Mouse (Mus musculus): ENCODE results near the gene Rimkla.
A peak's percentile ranks its signal among the peaks of the same experiment; 100 is the strongest.
"Not testable (repeated sequence)": the region's sequence is repeated elsewhere in the genome, so short reads cannot be mapped to it uniquely, and the experiment has no call there.

Rimkla gene

DNA sequence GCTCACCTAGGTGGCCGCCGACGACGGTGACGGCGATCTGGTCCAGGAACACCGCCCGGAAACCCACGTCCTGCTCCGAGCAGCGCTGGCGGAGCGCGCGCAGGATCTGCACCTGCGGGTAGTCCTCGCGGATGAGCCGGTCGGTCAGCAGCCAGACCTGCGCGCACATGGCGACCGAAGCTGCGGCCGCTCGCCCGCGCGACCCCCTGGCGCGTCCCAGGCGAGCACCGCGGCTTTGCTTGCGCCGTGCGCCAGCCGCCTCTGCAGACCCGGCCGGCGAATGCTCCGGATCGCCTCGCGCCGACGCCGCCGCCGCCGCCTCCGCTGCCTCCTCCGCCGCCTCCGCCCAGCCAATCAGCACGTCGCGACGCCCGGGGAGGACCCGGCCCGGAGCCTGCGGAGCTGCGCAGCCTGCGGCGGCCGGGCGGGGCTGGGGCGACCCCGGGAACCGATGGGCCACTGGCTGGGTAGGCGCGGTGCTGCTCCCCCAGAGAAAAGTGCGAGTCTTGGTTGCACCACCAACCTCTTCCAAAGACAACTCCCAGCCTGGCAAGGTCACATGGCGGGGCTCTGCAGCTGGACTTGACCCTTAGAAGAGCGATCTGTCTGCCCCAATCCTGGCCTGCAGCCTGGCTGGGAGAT is at the start of gene Rimkla:
Rimkla (minus strand) TSS at position 338 of the 642 bp plus-strand sequence.
- DNase-seq (ENCODE audit: low spot score in 2 of 2), result peak; percentile 33 to 48

DNA sequence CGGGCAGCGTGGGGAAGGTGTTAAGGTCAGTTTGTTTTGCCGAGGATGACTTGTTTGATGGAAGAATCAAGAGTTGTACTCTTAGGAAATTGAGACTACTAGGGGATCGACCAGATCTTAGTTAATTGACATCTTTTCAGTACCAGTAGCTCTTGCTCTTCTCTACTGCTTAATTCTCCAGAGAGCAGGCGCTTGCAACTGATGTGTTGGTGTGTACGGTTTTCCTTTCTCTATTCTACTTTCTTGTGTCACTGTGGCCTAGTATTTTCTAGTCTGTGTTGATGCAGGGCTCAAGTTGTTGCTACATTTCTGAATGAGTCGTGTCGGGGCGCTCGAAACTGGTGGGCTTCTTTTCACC is 48.1 kb upstream of the Rimkla start:
- peak in 1 of 2 experiments; percentile 4 for DNase-seq (ENCODE audit: low spot score in 2 of 2)

DNA sequence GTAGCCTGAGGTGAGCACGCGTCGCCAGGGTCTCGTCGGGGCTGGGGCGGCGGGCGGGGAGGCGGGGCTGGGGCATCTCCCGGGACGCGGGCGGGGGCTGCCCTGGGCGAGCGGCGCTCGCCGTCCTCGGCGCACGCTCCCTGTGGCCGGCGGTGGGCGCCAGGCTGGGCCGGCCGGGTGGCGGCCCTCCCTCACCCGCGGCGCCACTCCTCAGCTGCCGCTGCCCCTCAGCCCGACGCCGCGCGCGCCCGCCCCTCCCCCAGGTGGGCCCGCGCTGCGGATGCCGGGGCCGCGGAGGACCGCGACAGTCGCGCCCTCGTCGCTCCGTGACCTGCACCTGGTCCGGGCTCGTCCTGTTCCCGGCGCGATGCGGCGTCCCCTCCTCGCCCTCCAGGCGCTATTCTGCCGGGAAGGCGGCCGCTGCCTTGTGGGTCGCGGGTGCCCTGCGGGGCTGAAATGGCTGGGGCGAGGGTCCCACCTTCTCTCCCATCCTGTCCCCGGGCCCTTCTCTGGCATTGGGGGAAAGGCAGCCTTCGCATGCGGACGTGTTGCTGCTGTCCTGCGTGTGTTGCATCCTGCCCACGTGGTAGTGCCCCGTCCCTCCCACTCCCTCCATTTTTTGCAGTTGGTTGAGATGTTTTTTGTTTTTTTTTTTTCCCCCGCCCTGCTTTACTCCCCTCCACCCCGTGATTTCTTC is 47.6 kb upstream of the Rimkla start:
- DNase-seq (ENCODE audit: low spot score in 2 of 2), result peak; percentile 26 to 39

DNA sequence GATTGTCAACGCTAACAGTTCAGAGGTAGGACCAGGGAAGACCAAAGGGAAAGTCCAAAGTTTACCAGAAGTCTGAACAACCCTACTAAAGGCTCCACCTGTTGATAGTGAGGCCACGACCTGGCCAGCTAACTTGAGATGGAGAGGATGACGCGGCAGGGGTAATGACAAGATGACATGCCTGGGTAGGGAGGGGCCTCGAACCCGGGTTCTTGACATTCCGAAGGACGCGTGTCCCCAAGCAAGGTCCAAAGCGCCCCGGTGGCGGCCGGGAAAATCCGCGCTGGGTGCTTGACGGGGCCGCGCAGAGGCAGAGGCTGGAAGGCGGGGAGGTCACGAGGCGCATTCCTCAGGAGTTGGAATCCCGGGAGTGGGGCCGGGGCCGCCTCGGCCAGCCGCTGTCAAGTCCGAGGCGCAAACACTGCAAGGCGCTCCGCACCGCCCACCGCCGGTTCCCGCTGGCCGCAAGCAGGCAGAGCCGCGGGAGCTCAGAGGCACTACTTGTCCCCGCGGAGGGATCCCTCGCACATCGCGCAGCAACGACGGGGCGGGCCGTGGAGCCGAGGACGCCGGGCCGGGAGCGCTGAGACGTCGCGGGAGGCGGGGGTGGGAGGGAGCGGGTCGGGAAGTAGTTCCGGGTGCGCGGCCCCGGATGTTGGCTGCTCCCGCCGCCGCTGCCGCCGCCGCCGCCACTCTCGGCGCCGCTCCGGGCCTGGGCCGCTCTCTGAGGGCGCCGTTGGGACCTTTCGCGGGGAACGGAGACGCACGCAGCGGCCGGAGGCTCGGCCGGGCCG is 46.8 kb upstream of the Rimkla start, which contains the start of gene Frg2f1:
Frg2f1 (minus strand) TSS at position 499 of the 794 bp plus-strand sequence.
- DNase-seq (ENCODE audit: low spot score in 2 of 2), result peak; percentile 92 to 94

DNA sequence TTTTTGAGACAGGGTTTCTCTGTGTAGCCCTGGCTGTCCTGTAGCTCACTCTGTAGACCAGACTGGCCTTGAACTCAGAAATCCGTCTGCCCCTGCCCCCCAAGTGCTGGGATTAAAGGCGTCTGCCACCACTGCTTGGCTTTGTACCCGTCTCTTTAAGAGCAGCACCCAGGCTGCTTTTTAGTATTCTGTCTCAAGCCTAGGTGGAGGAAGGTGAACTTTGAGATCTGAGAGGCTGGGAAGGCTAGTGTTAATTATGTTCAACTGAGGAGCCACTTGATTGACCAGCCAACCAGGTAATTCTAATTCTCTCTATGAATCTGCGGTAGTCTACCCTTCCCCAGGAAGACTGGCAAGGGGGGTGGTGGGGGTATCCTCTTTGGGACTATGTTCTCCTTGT is 45.0 kb upstream of the Rimkla start:
- DNase-seq (ENCODE audit: low spot score in 2 of 2), result no peak

DNA sequence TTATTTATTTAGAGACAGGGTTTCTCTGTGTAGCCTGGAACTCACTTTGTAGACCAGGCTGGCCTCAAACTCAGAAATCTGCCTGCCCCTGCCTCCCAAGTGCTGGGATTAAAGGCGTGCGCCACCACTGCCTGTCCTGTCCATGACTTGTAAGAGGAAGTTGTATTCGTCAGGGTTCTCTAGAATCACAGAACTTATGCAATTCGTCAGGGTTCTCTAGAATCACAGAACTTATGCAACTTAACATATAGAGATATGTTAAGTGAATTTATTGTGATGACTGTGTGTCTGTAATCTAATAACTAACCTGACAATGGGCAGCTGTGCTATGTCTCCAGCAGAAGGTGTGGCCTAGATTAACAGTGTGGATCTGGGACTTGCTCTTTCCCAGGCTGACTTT is 44.2 kb upstream of the Rimkla start, which contains the start of gene Foxj3:
Foxj3 (plus strand) TSS at position 390 of the 400 bp plus-strand sequence.
- not testable (repeated sequence) for DNase-seq (ENCODE audit: low spot score in 2 of 2)

DNA sequence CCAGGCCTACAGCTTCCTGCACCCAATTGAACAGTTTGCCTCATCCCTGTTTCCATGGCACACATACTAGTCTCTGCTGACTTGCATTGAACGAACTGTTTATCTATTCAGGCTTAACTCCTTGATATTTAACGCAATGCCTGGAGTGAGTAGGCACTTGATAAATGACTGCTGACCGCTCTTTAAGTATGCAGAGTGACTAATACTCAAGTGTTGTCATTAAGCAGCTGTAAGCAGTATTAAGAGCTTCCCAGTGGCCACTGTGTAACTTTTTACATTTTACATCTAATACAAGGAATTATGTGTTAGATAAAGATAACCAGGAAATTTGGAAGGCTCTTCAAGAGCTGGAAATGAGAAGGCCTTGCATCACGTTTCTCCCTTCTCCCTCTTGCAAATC is 42.7 kb upstream of the Rimkla start:
- no peak for DNase-seq (ENCODE audit: low spot score in 2 of 2)

DNA sequence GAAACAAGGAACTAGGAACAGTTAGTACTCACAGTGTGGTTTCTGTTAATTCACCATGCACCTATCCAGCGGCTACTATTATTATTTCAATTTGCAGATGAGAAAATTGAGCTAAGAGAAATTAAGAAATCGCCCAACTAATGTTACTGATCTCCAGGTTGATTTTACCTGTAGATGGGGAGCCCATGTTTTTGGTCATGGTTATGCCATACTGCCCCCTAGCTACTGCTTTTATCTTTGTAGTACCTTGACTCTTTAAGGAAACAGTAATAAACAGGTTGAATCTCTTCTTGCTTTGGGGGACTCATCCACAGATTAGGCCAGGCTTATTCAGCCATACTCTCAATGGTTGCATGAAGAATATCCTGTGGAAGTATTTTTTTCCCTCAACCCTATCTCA is 39.4 kb upstream of the Rimkla start:
- peak in 1 of 2 experiments; percentile 13 for DNase-seq (ENCODE audit: low spot score in 2 of 2)

DNA sequence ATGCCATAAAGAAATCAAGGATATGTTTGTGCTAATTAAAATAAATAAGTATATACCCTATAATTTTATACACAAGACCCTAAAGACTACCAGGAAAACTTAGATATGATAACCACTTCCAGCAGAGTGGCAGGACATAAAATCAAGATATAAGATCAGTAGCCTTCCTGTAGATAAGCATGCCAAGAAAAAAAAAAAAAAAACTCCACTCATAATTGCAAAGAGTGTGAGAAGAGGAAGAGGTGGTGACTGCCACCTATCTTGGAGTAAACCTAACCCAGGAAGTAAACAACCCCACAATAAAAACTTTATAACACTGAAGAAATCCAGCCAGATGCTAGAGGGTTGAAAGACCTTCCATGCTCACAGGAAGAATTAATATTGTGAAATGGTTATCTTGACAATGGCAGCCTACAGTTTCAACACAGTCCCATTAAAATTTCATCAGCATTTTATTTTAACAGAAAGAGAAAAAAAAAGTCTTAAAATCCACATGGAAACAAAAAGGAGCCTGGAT is 34.0 kb upstream of the Rimkla start:
- DNase-seq (ENCODE audit: low spot score in 2 of 2), result no peak

DNA sequence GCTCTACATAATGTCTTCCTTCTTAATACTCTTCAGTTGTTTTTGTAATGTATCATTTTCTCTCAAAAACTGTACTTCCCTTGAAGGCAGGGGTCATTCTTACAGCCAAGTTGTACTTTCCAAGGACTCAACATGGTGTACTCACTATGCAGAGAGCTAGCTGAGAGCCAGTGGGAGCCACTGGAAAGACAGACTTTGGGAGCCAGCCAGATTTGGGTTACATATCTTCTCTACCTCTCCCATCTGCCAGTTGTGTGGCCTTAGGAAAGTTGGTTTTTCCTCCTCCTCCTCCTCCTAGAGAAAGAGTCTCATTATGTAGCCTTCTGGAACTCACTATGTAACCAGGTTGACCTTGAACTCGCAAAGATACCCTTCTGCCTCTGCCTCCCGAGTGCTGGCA is 32.0 kb upstream of the Rimkla start:
- no peak for DNase-seq (ENCODE audit: low spot score in 2 of 2)

DNA sequence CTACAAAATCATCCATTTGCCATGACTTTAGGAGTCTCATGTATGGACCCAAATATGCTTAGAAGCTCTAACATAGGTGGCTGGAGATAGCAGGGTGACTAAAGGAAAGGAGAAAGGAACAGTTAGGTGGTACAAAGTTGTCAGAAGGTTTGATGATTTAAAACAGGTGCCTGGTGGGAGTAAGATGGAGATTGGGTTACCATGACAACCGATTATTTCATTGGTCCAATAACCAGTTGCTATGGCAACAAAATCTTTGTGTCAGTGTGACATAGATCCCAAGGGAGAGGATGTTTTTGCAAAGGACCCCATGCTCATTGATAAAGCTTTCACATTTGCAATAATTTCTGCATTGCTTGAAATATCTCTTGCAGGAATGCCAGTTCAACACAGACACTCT is 31.6 kb upstream of the Rimkla start:
- no peak for DNase-seq (ENCODE audit: low spot score in 2 of 2)

DNA sequence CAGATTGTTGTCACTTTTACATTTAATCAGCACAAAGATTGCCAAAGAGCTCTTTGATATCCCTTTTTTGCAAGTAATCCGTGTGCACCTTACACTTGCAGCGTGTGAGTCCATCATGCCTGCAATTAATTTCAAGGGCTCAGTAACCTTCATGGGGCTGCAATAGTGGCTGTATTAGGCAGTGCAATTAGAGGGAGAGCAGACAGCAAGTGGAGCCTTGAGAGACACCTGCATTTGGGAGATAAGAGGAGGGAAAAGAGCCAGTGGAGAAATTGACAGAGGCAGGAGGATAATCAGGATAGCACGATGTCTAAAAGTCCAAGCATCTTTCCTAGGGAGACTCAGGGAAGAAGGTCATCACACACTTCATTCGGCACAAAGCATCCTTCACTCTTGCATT is 31.1 kb upstream of the Rimkla start:
- DNase-seq (ENCODE audit: low spot score in 2 of 2), result no peak

DNA sequence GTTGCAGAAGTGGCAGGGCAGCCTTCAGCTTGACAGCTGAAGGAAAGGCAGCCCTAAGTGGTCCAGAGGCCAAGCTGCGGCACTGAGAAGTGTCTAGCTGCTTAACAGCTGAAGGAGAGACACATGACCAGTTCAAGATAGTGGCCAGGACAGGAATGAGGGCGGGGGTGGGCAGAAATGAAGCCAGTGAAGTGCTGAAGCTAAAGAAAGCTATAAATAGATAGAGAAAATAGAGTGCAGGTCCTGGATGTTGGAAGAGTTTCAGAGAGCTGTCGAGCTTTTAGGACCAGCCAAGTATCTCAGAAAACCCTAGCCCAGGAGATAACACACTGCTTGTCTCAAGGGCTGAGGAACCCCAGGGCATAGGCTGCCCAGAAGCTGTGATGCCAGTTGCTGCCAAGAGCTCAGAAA is 20.3 kb upstream of the Rimkla start:
- DNase-seq (ENCODE audit: low spot score in 2 of 2), result peak; percentile 17 to 19

DNA sequence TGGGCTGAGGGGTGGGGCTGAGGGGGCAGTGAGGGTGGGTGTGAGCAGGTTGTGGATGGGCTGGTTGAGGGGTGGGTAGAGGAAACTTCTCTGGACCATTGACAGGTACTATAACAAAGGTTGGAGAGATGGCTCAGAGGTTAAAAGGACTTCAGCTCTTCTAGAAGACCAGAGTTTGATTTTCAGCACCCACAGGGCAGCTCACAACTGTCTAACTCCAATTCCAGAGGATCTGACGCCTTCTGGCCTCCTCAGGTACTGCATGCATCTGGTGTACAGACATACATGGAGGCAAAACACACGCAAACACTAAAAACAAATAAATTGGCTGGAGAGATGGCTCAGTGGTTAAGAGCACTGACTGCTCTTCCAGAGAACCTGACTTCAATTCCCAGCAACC is 19.2 kb upstream of the Rimkla start:
- DNase-seq (ENCODE audit: low spot score in 2 of 2), result no peak

DNA sequence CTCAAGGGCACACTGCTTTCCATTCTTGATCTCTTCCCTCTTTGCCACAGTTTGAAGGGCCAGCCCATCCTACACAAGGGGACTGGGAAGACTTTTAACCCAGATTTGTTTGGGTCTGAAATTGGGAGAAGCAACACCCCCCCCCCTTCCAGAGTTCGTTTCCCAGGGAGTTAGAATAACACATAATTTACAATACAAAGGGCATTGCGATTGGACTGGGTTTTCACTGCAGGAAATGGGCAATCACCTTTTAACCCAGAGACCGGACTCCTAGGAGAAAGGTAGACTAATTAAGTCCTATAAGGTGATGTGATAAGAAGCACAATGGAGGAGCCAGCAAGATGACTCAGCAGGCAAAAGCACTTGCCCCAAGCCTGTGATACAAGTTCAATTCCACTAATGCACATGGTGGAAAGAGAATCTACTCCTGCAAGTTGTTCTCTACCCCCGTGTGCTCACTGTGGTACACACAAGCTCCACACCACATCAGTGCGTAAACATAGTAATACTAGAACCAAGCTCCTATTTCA is 6.0 kb upstream of the Rimkla start:
- DNase-seq (ENCODE audit: low spot score in 2 of 2), result no peak

DNA sequence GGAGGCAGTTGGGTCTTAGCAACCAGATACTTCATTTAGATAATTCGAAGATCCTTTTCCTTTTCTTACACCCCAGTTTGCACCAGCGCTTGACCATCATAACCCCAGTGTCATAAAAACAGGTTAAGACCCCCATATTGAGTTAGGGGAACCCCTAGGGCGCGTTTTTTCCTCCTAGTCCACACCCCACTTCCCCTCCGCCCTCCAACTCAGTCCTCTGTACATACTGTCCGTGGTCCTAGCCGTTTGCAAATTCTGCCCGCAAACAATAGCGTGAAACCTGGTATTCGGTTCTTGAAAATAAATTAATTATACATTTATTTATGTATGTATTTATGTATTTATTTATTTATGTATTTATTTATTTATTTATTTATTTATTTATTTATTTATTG is 502 bp upstream of the Rimkla start:
- DNase-seq (ENCODE audit: low spot score in 2 of 2), result no peak

DNA sequence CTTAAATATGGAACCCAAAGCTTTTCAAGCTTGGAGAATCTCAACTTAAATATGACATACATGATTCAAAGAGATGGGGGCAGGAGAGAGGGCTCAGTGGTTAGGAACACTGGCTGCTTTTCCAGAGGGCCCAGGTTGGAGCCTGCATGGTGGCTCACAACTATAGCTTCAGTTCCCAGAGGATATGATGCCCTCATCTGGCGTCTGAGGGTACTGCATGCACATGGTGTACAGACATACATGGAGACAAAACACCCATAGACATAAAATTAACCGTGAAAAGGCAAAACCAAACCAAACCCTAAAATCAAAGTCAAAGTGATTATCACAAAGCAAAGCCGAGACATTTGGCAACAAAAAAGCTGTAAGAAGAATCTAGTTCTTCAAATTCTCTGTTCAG is 1.6 kb downstream of the Rimkla start:
- no peak for DNase-seq (ENCODE audit: low spot score in 2 of 2)

DNA sequence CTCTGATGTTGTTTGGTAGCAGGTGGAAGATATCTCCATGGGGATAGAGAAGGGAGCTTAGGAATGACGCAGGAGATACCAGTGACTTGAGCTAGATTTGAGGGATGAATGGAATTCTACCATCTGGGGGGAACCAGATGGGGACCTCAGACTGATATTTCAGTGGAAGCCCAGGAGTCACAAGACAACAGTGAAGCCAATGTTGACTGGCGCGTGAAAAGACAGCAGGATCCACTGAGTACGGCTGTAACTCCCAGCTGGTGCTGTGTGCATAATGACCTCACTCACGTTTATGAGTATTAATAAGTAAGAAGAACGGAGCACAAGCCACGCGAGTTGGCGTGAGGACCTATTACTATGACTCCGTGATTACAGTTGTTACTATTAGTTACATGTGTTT is 2.8 kb downstream of the Rimkla start:
- no peak for DNase-seq (ENCODE audit: low spot score in 2 of 2)

DNA sequence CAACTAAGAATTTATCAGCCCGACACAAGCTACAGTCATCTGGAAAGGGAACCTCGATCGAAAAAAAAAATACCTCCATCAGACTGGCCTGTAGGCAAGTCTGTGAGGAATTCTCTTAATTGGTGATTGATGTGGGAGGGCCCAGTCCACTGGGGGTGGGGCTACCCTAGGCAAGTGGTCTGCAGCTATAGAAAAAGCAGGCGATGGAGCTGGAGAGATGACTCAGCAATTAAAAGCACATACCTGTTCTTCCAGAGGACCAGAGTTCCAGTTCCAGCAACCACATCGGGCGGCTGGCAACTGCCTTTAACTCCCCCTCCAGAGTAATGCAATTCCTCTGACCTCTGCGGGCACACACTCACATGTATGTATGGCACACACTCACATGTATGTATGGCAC is 7.5 kb downstream of the Rimkla start:
- no peak for DNase-seq (ENCODE audit: low spot score in 2 of 2)

DNA sequence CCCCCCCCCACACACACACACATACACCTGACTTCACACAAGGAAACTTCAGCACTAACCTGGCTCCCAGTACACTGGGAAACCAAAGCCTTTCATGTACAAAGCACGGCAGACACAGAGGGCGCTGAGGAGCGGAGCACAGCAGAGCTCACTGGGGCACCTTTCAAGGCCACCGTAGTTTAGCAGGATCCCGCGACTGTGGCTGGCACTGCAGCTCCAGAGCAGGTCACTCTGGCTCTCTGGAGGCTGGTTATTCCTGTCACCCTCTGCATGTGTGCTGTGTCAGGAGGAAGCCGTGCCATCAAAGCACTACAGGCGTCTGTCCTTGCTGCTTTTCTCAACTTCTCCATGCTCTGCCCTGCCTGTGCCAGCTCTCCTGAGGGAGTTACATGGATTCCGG is 9.4 kb downstream of the Rimkla start:
- peak; percentile 6 to 11 for DNase-seq (ENCODE audit: low spot score in 2 of 2)

DNA sequence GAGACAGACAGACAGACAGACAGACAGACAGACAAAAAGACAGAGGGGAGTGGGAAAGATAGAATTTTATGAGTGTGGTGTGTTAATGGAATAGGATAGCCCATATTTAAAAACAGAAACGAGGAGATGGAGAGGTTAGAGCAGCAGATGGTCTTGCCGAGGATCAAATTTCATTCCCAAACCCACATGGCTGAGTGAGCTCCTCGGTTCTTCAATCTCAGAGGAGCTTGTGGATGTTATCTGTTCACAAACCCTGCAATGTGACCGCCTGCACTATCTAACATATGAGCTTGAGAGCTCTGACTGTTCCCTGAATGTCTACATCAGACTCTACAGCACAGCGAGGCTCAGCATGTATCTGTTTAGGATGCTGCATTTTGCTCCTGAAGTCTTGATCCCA is 19.3 kb downstream of the Rimkla start:
- DNase-seq (ENCODE audit: low spot score in 2 of 2), result no peak

DNA sequence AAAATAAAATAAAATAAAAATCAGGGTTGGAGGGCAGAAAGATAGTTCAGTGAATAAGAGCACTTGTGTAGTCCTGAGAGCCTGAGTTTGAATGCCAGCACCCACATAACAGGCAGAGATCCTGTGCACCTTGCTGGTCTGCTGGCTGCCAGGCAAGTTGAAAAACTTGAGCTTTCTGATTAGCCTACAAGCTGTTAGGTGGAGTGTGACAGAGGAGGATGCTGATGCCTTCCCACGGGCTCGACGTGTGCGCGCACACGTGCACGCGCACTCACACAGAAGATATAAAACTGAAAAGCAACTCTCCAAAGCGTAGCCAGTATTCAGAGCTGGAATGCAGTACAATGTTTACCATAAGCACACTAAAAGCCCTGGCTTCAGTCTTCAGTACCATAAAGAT is 19.9 kb downstream of the Rimkla start:
- no peak for DNase-seq (ENCODE audit: low spot score in 2 of 2)
